Mouse (Mus musculus) forebrain, postnatal 0 days (tissue): ENCODE data around the gene Fgr. TPM values are rescaled to one million over a fixed set of nuclear protein-coding genes. Genes with fewer than 3 reads are reported as not detected.

Experiments used
- ATAC-seq: fragments of 200-750 bp; cut with Nextera tagmentation; 2 replicates; pipeline ENCODE4 v1.8.0; 2017; ENCODE audit warnings: mild to moderate bottlenecking, moderate library complexity
- DNase-seq: peaks from one replicate; pipeline ENCODE4 v3.0.0-alpha.2; 2015
- H3K27ac ChIP-seq: fragments of 300-500 bp; sonication (generic); 2 replicates; pipeline ENCODE4 v1.5.1; 2014; ENCODE audit warnings: low read depth, mild to moderate bottlenecking, antibody characterized with exemption, low read length, moderate library complexity, mixed read lengths
- H3K27me3 ChIP-seq: fragments of 300-500 bp; sonication (generic); 2 replicates; pipeline ENCODE4 v1.6.1; 2014; ENCODE audit warnings: mild to moderate bottlenecking, low read length, mixed read lengths; ENCODE audit not compliant: insufficient read depth
- H3K36me3 ChIP-seq: fragments of 300-500 bp; sonication (generic); 2 replicates; pipeline ENCODE4 v1.6.1; 2014; ENCODE audit warnings: mild to moderate bottlenecking, moderate library complexity; ENCODE audit not compliant: insufficient read depth
- H3K4me1 ChIP-seq: fragments of 300-500 bp; sonication (generic); 2 replicates; pipeline ENCODE4 v1.6.1; 2014; ENCODE audit warnings: antibody characterized with exemption; ENCODE audit not compliant: insufficient read depth
- H3K4me2 ChIP-seq: fragments of 300-500 bp; sonication (generic); 2 replicates; pipeline ENCODE4 v1.6.1; 2014; ENCODE audit warnings: low read depth, mild to moderate bottlenecking, moderate library complexity
- H3K4me3 ChIP-seq: fragments of 300-500 bp; sonication (generic); 2 replicates; pipeline ENCODE4 v1.5.1; 2014; ENCODE audit warnings: low read depth, low read length, mixed read lengths
- H3K9ac ChIP-seq: fragments of 300-500 bp; sonication (generic); 2 replicates; pipeline ENCODE4 v1.6.1; 2014; ENCODE audit warnings: mild to moderate bottlenecking
- H3K9me3 ChIP-seq: fragments of 300-500 bp; sonication (generic); 2 replicates; pipeline ENCODE4 v1.6.1; 2016; ENCODE audit warnings: low read length
- CTCF ChIP-seq: sonication (generic); IDR thresholded peaks from 2 replicates; pipeline ENCODE4 v1.5.1; 2016; ENCODE audit warnings: antibody characterized with exemption, control low read depth, low read depth
- WGBS: fragments of 180-500 bp; shearing (Covaris S2); extraction: QIAGEN DNeasy Blood & Tissue Kit; methylation state at CpG from one replicate; pipeline ENCODE4 v1.1.7; 2014; 5-methylcytosine and 5-hydroxymethylcytosine counted together
- polyA plus RNA-seq: library from polyadenylated mRNA; unstranded; fragments of >200 nt; fragmentation: Nextera tagmentation; extraction: Ambion mirVana; gene quantifications from 2 replicates; pipeline ENCODE4 v1.2.1, GENCODE M21; 2015
- total RNA-seq: library from RNA; depleted of rRNA; stranded (reverse); fragments of >200 nt; gene quantifications from 2 replicates; pipeline ENCODE4 v1.2.3, GENCODE M21; 2014

Gene Fgr
- total and polyA plus RNA-seq, 2 experiments from 2014 or later, result 0.06 TPM; not detected in 1

DNA sequence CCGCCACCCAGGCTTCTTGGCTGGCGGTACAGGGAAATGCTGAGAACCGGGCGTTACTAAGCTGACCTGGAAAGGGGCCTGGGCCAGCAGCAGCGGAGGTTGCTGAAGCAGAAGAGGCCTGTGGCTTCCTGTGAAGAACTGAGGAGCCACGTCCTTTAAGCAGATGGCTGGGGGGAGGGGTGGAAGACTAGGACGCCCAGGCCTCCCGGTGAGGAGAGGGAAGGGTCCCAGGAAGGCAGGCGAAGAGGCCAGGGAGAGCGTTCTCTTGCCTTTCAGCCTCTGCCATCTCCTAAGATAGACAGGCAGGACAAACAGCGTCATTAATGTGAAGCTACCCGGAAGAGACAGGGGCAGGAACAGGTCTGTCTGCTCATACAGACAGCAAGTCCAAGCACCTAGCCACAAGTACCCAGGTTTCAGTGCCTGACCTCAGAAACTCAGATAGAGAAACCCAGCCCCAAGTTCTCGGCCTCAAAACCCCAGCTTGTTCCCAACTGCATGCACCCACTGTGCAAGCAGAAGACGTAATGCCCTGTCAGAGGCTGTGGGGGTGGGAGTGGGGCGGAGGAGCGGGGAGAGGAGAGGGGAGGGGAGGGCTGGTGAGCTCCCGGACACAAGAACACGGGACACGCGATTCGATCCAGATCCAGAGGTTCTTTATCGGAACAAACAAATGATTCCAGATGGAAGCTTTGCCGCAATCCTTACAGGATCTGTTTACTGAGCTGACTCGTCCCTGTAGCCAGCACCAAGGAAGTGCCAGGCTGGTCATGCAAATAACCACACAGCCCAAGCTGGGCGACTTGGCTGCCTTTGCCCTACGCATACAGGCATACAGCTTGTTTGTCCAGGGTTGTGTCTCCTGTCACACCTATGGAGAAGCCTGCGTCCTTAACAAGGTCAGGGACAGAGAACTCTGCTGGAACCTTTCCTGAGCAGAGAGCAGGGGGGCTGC lies 27.6 kb upstream of the Fgr start:
- no peak for DNase-seq
- 0 out of 2 replicates have a peak overlapping the region, but pooled peaks have one; percentile 34 for H3K9ac ChIP-seq
- peak overlapping the region; percentile 37 for H3K4me2 ChIP-seq
- H3K9me3 ChIP-seq, result no peaks in the 10 kb centered on the region
- 17% methylated on average over 27 of the region's 27 CpGs for WGBS
- H3K4me3 ChIP-seq, result no peak overlapping the region
- H3K4me1 ChIP-seq, result peaks cover 5% of the 10 kb centered on the region; the same call in 1 of the 2 replicates
- H3K27ac ChIP-seq, result peak overlapping the region; percentile 51
- H3K36me3 ChIP-seq, result no peaks in the 10 kb centered on the region
- peak; percentile 69; the same call in 1 of the 2 replicates for ATAC-seq
- H3K27me3 ChIP-seq, result no peaks in the 10 kb centered on the region
- no peak for TF ChIP-seq CTCF

DNA sequence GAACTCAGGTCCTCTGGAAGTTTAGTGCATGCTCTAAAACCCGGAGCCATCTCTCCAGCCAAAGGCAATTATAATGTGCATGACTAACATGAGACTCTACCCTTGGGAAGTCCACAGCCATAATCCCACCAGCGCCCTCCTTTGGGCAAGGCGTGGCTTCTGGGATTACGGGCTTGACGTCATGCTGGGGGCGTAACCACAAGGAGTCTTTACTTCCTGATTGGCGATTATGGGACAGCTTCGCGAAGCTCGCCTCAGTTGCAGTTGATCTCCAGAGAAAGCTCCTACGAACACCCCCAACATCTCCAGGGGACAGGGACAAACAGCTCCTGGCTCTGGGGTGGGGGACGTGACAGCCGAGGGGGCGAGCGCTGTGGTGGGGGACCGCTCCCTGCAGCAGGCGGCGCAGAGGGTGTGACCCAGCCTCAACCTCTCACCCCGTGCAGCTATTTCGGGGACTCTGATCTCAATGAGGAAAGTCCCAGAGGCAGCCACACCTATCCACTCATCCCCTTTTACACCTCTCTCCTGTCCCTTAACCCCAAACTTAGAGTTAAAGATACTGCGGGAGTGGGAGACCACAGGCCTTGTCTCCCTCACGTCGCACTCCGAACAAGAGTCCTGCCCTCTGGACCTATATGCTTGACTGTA lies 23.9 kb upstream of the Fgr start:
- Histone ChIP-seq H3K9ac (no peak overlapping the region), H3K4me3 (no peak overlapping the region), H3K4me2 (0 out of 2 replicates have a peak overlapping the region, but pooled peaks have one; percentile 5), H3K36me3 (no peaks in the 10 kb centered on the region), H3K27ac (no peak overlapping the region), H3K9me3 (no peaks in the 10 kb centered on the region), H3K4me1 (peaks cover 5% of the 10 kb centered on the region; the same call in 1 of the 2 replicates), H3K27me3 (no peaks in the 10 kb centered on the region)
- no peak for TF ChIP-seq CTCF
- no peak for DNase-seq
- 27% methylated on average over 24 of the region's 24 CpGs for WGBS
- no peak for ATAC-seq

DNA sequence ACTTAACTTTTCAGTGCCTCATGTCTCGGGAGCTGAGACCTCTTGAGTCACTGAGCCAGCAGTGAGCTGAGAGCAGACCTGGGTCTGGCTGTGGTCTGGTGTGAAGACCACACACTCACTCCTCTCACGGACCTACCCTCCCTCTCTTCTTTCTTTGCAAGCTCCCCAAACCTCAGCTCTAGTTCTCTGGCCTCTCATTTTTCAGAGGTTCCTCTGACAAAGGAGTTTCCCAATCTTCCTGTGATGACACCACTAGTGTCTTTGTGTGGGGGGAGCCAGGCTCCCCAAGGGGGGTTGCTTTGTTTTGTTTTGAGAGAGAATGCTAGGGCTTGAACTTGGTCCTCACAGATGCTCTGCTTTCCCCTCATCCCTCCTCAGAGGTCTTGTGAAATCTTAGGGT lies 22.9 kb upstream of the Fgr start:
- no peak overlapping the region for H3K9ac ChIP-seq
- WGBS, result 40% methylated on average over 2 of the region's 2 CpGs
- no peaks in the 10 kb centered on the region for H3K27me3 ChIP-seq
- H3K27ac ChIP-seq, result no peak overlapping the region
- H3K4me3 ChIP-seq, result no peak overlapping the region
- H3K9me3 ChIP-seq, result no peaks in the 10 kb centered on the region
- ATAC-seq, result no peak
- H3K4me2 ChIP-seq, result no peak overlapping the region
- DNase-seq, result no peak
- TF ChIP-seq CTCF, result no peak
- no peaks in the 10 kb centered on the region for H3K36me3 ChIP-seq
- peaks cover 3% of the 10 kb centered on the region; the same call in 1 of the 2 replicates for H3K4me1 ChIP-seq

DNA sequence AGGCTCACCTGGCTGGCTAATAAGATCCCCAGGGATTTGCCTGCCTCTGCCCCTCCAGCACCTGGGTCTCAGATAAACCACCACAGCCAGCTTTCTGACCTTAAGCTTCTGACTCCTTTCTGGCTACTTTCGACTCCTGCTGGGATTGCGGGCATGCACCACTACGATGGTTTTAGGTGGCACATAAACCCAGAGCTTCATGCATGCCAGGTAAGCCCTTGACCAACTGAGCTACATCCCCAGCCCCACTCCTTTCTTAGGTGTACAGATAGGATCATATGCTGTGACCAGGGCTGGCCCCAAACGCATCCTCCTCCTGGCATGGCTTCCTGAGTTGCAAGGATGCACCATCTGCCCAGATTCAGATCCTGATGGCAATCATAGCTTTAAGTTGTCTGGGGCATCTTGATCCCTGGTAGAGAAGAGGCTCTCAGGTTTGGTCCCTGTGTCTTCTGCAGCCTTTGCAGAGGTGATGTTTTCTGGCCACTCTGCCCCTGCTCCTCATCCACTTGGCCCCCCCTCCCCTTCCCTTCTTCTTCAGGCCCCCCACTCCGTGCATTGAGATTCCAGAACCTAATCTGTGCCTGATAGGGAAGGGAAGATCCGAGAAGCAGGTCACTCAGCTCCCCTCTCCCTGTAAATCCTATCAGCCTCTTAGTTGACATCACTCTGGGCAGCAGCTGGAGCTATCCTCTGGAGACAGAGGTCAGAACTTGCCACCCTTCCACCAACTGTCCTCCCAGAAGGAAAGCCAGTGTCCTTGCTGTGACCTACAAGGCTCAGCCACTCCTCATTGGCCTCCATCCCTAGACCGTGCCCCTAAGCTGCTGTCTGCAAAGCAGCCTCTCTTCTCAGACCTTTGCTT lies 19.1 kb upstream of the Fgr start:
- Histone ChIP-seq H3K4me3 (no peak overlapping the region), H3K27me3 (no peaks in the 10 kb centered on the region), H3K36me3 (no peaks in the 10 kb centered on the region), H3K4me2 (no peak overlapping the region), H3K27ac (no peak overlapping the region), H3K4me1 (no peaks in the 10 kb centered on the region), H3K9me3 (no peaks in the 10 kb centered on the region), H3K9ac (no peak overlapping the region)
- DNase-seq, result no peak
- ATAC-seq, result no peak
- no peak for TF ChIP-seq CTCF
- 71% methylated on average over 7 of the region's 7 CpGs for WGBS

DNA sequence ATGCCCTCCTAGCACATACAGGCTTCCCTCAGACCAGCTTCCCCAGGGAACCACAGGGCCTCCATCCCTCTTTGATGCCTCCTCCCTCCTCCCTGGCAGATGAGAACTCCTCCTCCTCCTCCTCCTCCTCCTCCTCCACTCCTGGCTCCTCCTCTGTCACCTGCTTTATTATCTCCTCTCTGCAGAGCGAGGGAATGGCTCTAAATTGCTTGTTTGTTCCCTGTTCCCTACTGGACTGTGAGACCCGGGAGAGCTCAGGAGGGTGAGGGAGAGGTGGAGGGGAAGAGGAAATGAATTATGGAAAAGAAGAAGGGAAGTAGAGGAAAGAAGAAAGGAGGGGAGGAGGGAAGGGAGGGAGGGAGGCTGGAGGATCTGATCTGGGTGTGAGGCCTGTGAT lies 18.5 kb upstream of the Fgr start:
- Histone ChIP-seq H3K27ac (no peak overlapping the region), H3K4me2 (no peak overlapping the region), H3K4me1 (no peaks in the 10 kb centered on the region), H3K9ac (no peak overlapping the region), H3K36me3 (no peaks in the 10 kb centered on the region), H3K4me3 (no peak overlapping the region), H3K9me3 (no peaks in the 10 kb centered on the region), H3K27me3 (no peaks in the 10 kb centered on the region)
- 21% methylated on average over 2 of the region's 2 CpGs for WGBS
- DNase-seq, result no peak
- ATAC-seq, result no peak
- no peak for TF ChIP-seq CTCF

DNA sequence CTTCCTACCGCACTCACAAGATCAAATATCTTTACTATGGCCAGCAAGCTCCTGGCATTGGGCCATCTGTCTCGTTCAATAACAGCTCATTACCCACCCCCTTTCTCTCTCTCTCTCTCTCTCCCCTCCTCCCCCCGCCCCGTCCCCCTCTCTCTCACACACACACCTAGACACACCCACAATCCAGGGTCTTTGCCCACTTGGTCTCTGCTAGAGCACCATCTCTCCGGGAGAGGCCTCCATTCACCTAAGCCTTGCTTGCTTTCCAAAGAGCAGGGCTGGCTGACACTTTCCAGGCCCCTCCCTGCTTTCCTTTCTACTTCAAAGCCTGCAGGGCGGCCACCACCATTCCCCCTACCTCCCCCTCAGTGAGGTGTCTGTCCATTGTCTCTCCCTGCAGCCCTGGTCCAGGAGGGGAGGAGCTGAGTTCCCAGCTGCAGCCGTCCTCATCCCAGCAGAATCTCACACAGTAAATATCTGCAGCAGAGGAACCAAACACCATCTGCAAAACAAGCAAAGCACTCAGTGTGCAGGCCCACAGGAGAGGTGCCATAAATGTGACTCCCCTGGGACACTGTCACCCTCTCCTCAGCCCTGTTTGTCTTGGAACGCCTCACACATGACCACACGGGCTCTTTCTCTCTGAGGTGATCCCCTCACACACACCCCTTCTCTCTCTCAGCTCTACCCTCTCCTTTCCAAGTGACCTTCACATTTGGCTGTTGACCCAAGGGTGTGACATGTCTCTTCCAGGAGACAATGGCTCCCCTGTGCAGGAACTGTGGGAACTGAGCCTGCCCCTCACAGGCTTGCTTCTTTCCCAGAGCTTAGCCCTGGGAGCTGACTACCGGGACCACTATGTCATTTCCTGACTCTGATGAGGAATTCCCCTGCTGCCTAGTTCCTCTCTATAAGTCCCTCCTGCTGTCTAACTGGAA lies 14.9 kb upstream of the Fgr start:
- no peaks in the 10 kb centered on the region for H3K4me1 ChIP-seq
- H3K4me3 ChIP-seq, result no peak overlapping the region
- peak; percentile 53 for ATAC-seq
- no peaks in the 10 kb centered on the region for H3K27me3 ChIP-seq
- no peak for TF ChIP-seq CTCF
- H3K9me3 ChIP-seq, result no peaks in the 10 kb centered on the region
- H3K27ac ChIP-seq, result peak overlapping the region; percentile 71
- no peaks in the 10 kb centered on the region for H3K36me3 ChIP-seq
- H3K9ac ChIP-seq, result no peak overlapping the region
- 9% methylated on average over 10 of the region's 10 CpGs for WGBS
- H3K4me2 ChIP-seq, result no peak overlapping the region
- no peak for DNase-seq
